Mouse (Mus musculus) liver, embryonic 14 days (tissue): ENCODE measurements around the gene Usp8. TPM values are rescaled to one million over a fixed set of nuclear protein-coding genes. Genes with fewer than 3 reads are reported as not detected.

Experiments
- polyA plus RNA-seq: library from polyadenylated mRNA; depleted of rRNA; stranded (reverse); fragments of >200 nt; gene quantifications from 2 replicates; pipeline ENCODE4 v1.2.3, GENCODE M21; 2012; rRNA removed

Usp8 gene
- polyA plus RNA-seq: 12.6 and 13.8 TPM in 2 replicates

DNA sequence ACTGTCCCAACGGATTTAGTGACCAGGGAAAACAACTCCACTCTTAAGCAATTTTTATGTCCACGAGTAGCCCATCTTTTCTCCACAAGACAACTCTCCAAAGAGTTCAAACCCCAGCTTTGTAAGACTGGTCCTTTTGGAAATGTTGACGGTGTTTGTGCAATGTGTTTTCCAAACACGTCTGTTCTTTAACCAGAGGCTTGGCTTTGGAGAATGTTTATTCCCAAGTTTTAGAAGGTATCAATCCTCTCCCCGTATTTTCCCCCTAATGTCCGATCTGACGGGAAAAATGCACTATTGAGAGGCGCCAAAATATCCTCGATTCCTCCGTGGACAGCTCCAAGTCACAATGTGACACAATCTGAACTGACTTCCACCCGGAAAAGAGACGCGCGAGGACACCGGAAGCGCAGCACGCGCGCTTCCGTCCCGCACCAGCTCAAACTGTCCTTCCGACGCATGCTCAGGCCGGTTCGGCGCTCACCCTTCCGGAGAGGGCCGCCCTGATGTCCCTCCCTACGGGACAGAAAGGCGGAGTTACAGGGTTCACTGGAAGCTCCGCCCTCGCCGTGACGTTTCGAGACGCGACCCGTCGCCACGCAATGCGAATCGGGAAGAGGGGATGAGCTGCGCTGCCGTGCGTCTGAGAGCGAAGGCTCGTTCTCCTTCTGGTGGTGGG is at the start of gene Usp8:
Gene Usp8, plus strand, starts transcription at position 570 of the 679 bp plus-strand sequence.

DNA sequence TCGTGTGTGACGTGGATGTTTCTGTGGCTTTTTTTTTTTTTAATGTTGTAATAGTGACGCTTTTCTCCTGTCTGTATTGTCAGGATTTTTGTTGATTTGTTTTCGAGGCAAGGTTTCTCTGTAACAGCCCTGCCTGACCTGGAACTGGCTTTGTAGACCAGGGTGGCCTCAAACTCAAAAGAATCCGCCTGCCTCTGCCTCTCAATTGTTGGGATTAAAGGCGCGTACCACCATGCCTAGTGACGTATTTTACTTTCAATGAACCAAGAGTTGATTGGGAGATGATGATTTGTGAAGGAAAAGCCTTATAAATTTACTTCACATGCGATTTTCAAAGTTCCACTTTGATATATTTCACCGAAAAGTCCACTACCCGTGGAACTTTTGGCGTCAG is 31.0 kb upstream of the Usp8 start, which contains the start of gene Gabpb1:
Gene Gabpb1, minus strand, starts transcription at position 216 of the 394 bp plus-strand sequence.

DNA sequence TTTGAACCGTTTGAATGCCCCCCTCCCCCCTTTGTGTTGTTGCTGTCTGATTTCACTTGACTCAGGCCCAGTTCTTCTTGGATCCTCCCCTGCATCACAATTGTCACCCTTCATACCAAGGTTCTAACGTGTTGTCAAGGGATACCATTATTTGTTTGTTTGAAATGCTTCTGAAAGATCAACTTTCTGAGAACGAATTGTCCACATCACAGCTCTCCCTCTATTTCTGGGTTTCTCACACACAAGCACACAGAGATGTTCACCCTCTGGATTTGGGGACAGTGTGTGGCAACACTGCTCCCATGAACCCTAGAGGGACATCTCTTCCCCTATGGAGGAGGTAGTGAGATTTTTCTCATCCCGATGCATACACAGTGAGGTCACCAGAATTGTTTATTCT is 76.2 kb downstream of the Usp8 start, which contains the start of gene Usp50:
Gene Usp50, minus strand, starts transcription at position 101 of the 400 bp plus-strand sequence.

Other genes starting within 250 kb of the Usp8 start
- 2.9 and 4.2 TPM in 2 replicates for gene Atp8b4, start 206.7 kb upstream of the Usp8 start, polyA plus RNA-seq
- 41.3 and 44.2 TPM in 2 replicates for gene Slc27a2, start 154.9 kb upstream of the Usp8 start, polyA plus RNA-seq
- 3.3 and 4.7 TPM in 2 replicates for gene Hdc, start 88.0 kb upstream of the Usp8 start, polyA plus RNA-seq
- gene Gabpb1, start 31.0 kb upstream of the Usp8 start, polyA plus RNA-seq: 9.0 and 10.3 TPM in 2 replicates
- 0.83 and 1.2 TPM in 2 replicates for gene Usp50, start 76.1 kb downstream of the Usp8 start, polyA plus RNA-seq
- 15.9 and 18.0 TPM in 2 replicates for gene Trpm7, start 168.9 kb downstream of the Usp8 start, polyA plus RNA-seq
- 9.6 and 12.7 TPM in 2 replicates for gene Sppl2a, start 225.9 kb downstream of the Usp8 start, polyA plus RNA-seq